Mouse (Mus musculus): ENCODE measurements at regions not wholly inside any gene's neighbourhood (a gene's known extent, or its start where the extent isn't known, plus 50 kb on each side); places are given as distances from the start of the nearest gene placed in this dataset.

GRCm38 (mm10) chr5:119739386-119739785 is 68.9 kb downstream of the Tbx3 start:
- no peak for DNase-seq (ENCODE audit: low spot score)
- Histone ChIP-seq H3K9me3 (peaks cover 6% of the 10 kb centered on the region; the same call in 1 of the 2 replicates), H3K27ac (no peak overlapping the region), H3K27me3 (ENCODE audit: insufficient read depth, poor library complexity, severe bottlenecking) (peaks cover 13% of the 10 kb centered on the region), H3K4me3 (no peak overlapping the region), H3K4me1 (replicated peaks) (no peaks in the 10 kb centered on the region), H3K36me3 (no peaks in the 10 kb centered on the region)
- WGBS, result 70% methylated on average over 4 of the region's 4 CpGs

GRCm38 (mm10) chr5:119741116-119741515 is 70.6 kb downstream of the Tbx3 start:
- peak; percentile 73 for DNase-seq (ENCODE audit: low spot score)

GRCm38 (mm10) chr5:119743733-119744132 is 73.3 kb downstream of the Tbx3 start:
- H3K27ac ChIP-seq, result no peak overlapping the region

More at GRCm38 (mm10) chr5:119741116-119741515, 70.6 kb downstream of the Tbx3 start:
- Histone ChIP-seq H3K27me3 (ENCODE audit: insufficient read depth, poor library complexity, severe bottlenecking) (peaks cover 13% of the 10 kb centered on the region), H3K4me3 (no peak overlapping the region), H3K27ac (no peak overlapping the region), H3K36me3 (no peaks in the 10 kb centered on the region), H3K4me1 (replicated peaks) (no peaks in the 10 kb centered on the region), H3K9me3 (no peaks in the 10 kb centered on the region)
- WGBS, result 10% methylated on average over 6 of the region's 6 CpGs

GRCm38 (mm10) chr5:119747038-119747437 is 76.6 kb downstream of the Tbx3 start:
- peaks cover 54% of the 10 kb centered on the region for H3K27me3 ChIP-seq (ENCODE audit: insufficient read depth, poor library complexity, severe bottlenecking)
- peaks cover 9% of the 10 kb centered on the region for H3K4me1 ChIP-seq (replicated peaks)
- no peak for DNase-seq (ENCODE audit: low spot score)
- WGBS, result 71% methylated on average over 10 of the region's 10 CpGs
- H3K27ac ChIP-seq, result no peak overlapping the region
- H3K36me3 ChIP-seq, result no peaks in the 10 kb centered on the region
- no peak overlapping the region for H3K4me3 ChIP-seq
- H3K9me3 ChIP-seq, result no peaks in the 10 kb centered on the region

More at GRCm38 (mm10) chr5:119743733-119744132, 73.3 kb downstream of the Tbx3 start:
- Histone ChIP-seq H3K4me3 (no peak overlapping the region), H3K27me3 (ENCODE audit: insufficient read depth, poor library complexity, severe bottlenecking) (peaks cover 33% of the 10 kb centered on the region), H3K4me1 (replicated peaks) (peaks cover 3% of the 10 kb centered on the region), H3K9me3 (no peaks in the 10 kb centered on the region), H3K36me3 (no peaks in the 10 kb centered on the region)
- no peak for DNase-seq (ENCODE audit: low spot score)
- WGBS, result 87% methylated on average over 10 of the region's 10 CpGs

- Histone ChIP-seq H3K4me1 (replicated peaks) (peaks cover 9% of the 10 kb centered on the region), H3K27ac (no peak overlapping the region), H3K9me3 (no peaks in the 10 kb centered on the region), H3K27me3 (ENCODE audit: insufficient read depth, poor library complexity, severe bottlenecking) (peaks cover 48% of the 10 kb centered on the region), H3K36me3 (no peaks in the 10 kb centered on the region), H3K4me3 (peak overlapping the region; percentile 34)
- WGBS, result under 1% methylated on average over 21 of the region's 21 CpGs
- DNase-seq (ENCODE audit: low spot score), result peak; percentile 17
These were observed 78.2 kb downstream of the Tbx3 start for GRCm38 (mm10) chr5:119748667-119749066.

- Histone ChIP-seq H3K27me3 (ENCODE audit: insufficient read depth, poor library complexity, severe bottlenecking) (peaks cover 48% of the 10 kb centered on the region), H3K36me3 (no peaks in the 10 kb centered on the region), H3K4me3 (peak overlapping the region; percentile 34), H3K27ac (no peak overlapping the region), H3K4me1 (replicated peaks) (peaks cover 9% of the 10 kb centered on the region), H3K9me3 (no peaks in the 10 kb centered on the region)
- 9% methylated on average over 14 of the region's 17 CpGs for WGBS
- no peak for DNase-seq (ENCODE audit: low spot score)
These were observed 78.7 kb downstream of the Tbx3 start for GRCm38 (mm10) chr5:119749153-119749552.

- Histone ChIP-seq H3K4me1 (replicated peaks) (no peaks in the 10 kb centered on the region), H3K9me3 (no peaks in the 10 kb centered on the region), H3K27me3 (ENCODE audit: insufficient read depth, poor library complexity, severe bottlenecking) (peaks cover 17% of the 10 kb centered on the region), H3K27ac (no peak overlapping the region), H3K36me3 (no peaks in the 10 kb centered on the region), H3K4me3 (no peak overlapping the region)
- 68% methylated on average over 9 of the region's 9 CpGs for WGBS
- no peak for DNase-seq (ENCODE audit: low spot score)
These were observed 76.7 kb upstream of the Tbx5 start for GRCm38 (mm10) chr5:119755782-119756181.

- Histone ChIP-seq H3K9me3 (no peaks in the 10 kb centered on the region), H3K4me3 (no peak overlapping the region), H3K27ac (no peak overlapping the region), H3K27me3 (ENCODE audit: insufficient read depth, poor library complexity, severe bottlenecking) (0 out of 2 replicates have a peak, but pooled peaks cover 7% of the 10 kb centered on the region), H3K36me3 (no peaks in the 10 kb centered on the region), H3K4me1 (replicated peaks) (no peaks in the 10 kb centered on the region)
- DNase-seq (ENCODE audit: low spot score), result no peak
- 70% methylated on average over 4 of the region's 4 CpGs for WGBS
These were observed 73.6 kb upstream of the Tbx5 start for GRCm38 (mm10) chr5:119758880-119759279.

GRCm38 (mm10) chr5:119762102-119762501 is 70.4 kb upstream of the Tbx5 start:
- Histone ChIP-seq H3K36me3 (no peaks in the 10 kb centered on the region), H3K4me3 (no peak overlapping the region), H3K27me3 (ENCODE audit: insufficient read depth, poor library complexity, severe bottlenecking) (peaks cover 11% of the 10 kb centered on the region; the same call in 1 of the 2 replicates), H3K9me3 (no peaks in the 10 kb centered on the region), H3K4me1 (replicated peaks) (no peaks in the 10 kb centered on the region), H3K27ac (no peak overlapping the region)
- no peak for DNase-seq (ENCODE audit: low spot score)
- 77% methylated on average over 4 of the region's 4 CpGs for WGBS

- Histone ChIP-seq H3K4me3 (no peak overlapping the region), H3K27ac (no peak overlapping the region), H3K36me3 (no peaks in the 10 kb centered on the region), H3K9me3 (no peaks in the 10 kb centered on the region), H3K27me3 (ENCODE audit: insufficient read depth, poor library complexity, severe bottlenecking) (peaks cover 6% of the 10 kb centered on the region; the same call in 1 of the 2 replicates), H3K4me1 (replicated peaks) (no peaks in the 10 kb centered on the region)
- WGBS, result 62% methylated on average over 7 of the region's 7 CpGs
- DNase-seq (ENCODE audit: low spot score), result no peak
These were observed 69.1 kb upstream of the Tbx5 start for GRCm38 (mm10) chr5:119763337-119763736.

- 54% methylated on average over 13 of the region's 13 CpGs for WGBS
- H3K4me3 ChIP-seq, result no peak overlapping the region
- DNase-seq (ENCODE audit: low spot score), result no peak
- peaks cover 6% of the 10 kb centered on the region; the same call in 1 of the 2 replicates for H3K27me3 ChIP-seq (ENCODE audit: insufficient read depth, poor library complexity, severe bottlenecking)
- H3K4me1 ChIP-seq (replicated peaks), result peaks cover 10% of the 10 kb centered on the region; the same call in 1 of the 2 replicates
- H3K36me3 ChIP-seq, result no peaks in the 10 kb centered on the region
- no peaks in the 10 kb centered on the region for H3K9me3 ChIP-seq
- no peak overlapping the region for H3K27ac ChIP-seq
These were observed 66.1 kb upstream of the Tbx5 start for GRCm38 (mm10) chr5:119766372-119766771.

GRCm38 (mm10) chr5:119770951-119771350 is 61.5 kb upstream of the Tbx5 start:
- Histone ChIP-seq H3K4me1 (replicated peaks) (peaks cover 10% of the 10 kb centered on the region; the same call in 1 of the 2 replicates), H3K36me3 (no peaks in the 10 kb centered on the region), H3K9me3 (no peaks in the 10 kb centered on the region), H3K4me3 (no peak overlapping the region), H3K27ac (no peak overlapping the region), H3K27me3 (ENCODE audit: insufficient read depth, poor library complexity, severe bottlenecking) (peaks cover 6% of the 10 kb centered on the region; the same call in 1 of the 2 replicates)
- WGBS, result 75% methylated on average over 2 of the region's 2 CpGs
- DNase-seq (ENCODE audit: low spot score), result no peak

GRCm38 (mm10) chr5:119776106-119776887 is 56.2 kb upstream of the Tbx5 start:
- 74% methylated on average over 9 of the region's 9 CpGs for WGBS
- no peaks in the 10 kb centered on the region for H3K4me1 ChIP-seq (replicated peaks)
- H3K27me3 ChIP-seq (ENCODE audit: insufficient read depth, poor library complexity, severe bottlenecking), result peaks cover 10% of the 10 kb centered on the region

More at GRCm38 (mm10) chr5:119776106-119776887, 56.2 kb upstream of the Tbx5 start:
- H3K27ac ChIP-seq, result no peak overlapping the region
- DNase-seq (ENCODE audit: low spot score), result no peak
- H3K9me3 ChIP-seq, result no peaks in the 10 kb centered on the region
- H3K36me3 ChIP-seq, result no peaks in the 10 kb centered on the region
- no peak overlapping the region for H3K4me3 ChIP-seq
